23 mouse cellular contexts compared by ENCODE assay signal in the genomic region with DNA sequence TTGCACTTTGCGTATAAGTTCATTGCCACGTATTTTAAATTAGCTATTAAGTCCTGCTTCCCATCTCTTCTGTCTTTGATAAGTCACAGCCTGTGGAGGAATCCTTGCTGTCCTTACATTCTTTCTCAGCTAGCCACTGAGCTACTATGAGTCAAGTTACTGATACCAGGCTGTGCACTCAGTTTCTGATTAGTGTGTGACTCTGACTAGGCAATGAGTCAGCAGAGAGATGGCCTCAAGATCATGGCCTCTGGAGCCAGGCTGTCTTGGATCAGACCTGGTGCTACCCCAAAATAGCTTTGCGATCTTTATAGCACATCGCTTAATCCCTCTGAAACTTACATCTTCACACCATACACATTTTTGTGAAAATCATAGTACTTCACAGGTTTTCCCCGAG. TPM values are rescaled to one million over a fixed set of nuclear protein-coding genes. Genes with fewer than 3 reads are reported as not detected.
A peak's percentile ranks its signal among the peaks of the same experiment; 100 is the strongest.
DNase-seq lines count a peak whose midpoint lies in the region; ATAC-seq and TF ChIP-seq lines count a peak whose summit lies in the region.
"Had no signal": no experiment of that assay in that cellular context is flagged by ENCODE, and none has a peak within 500 bp of the region (broad histone marks: within the 10 kb centered on the region; RNA-seq: fewer than 3 reads in every experiment).

No protein-coding gene starts in this region.

- DNase-seq in liver, embryonic 11.5 days (ENCODE audit: low spot score): no peak
- DNase-seq in liver (no peak), G1E (ENCODE audit: low spot score) (no peak), adipocyte (ENCODE audit: low spot score) (peak; percentile 45)
- DNase-seq in layer of hippocampus, adult 9-10 months (ENCODE audit: low spot score): no peak
- no peak for DNase-seq in cerebellum, postnatal 25 days
- no peak for DNase-seq in kidney, postnatal 25 days
- DNase-seq: cerebellum, adult 18-20 months; cerebellum, postnatal 36 days; heart, adult 11 months; heart, postnatal 4 days; kidney, adult 18-20 months; kidney, postnatal 10 days; left cerebral cortex, postnatal 4 days; lung, postnatal 4 days; retina, postnatal 1 day had no signal

- H3K27ac ChIP-seq in liver, embryonic 11.5 days (ENCODE audit: low read depth, low read length): no peak overlapping the region
- H3K27ac ChIP-seq: embryonic facial prominence, embryonic 15.5 days; layer of hippocampus, adult 2 months; lung, embryonic 15.5 days had no signal

- H3K36me3 ChIP-seq in liver, embryonic 11.5 days (ENCODE audit: control insufficient read depth, insufficient read depth, low read length): no peaks in the 10 kb centered on the region
- no peaks in the 10 kb centered on the region for H3K36me3 ChIP-seq in G1E (replicated peaks)
- H3K36me3 ChIP-seq: embryonic facial prominence, embryonic 15.5 days; lung, embryonic 15.5 days had no signal

- no peaks in the 10 kb centered on the region for H3K9me3 ChIP-seq in liver, embryonic 11.5 days (ENCODE audit: control insufficient read depth, low read length)
- H3K9me3 ChIP-seq in G1E (replicated peaks): no peaks in the 10 kb centered on the region
- H3K9me3 ChIP-seq: embryonic facial prominence, embryonic 15.5 days; lung, embryonic 15.5 days had no signal

- no peaks in the 10 kb centered on the region for H3K27me3 ChIP-seq in liver, embryonic 11.5 days (replicated peaks; ENCODE audit: control insufficient read depth, insufficient read depth, low read length)
- peaks cover 18% of the 10 kb centered on the region for H3K27me3 ChIP-seq in G1E (ENCODE audit: insufficient read depth, low read length)
- H3K27me3 ChIP-seq: CH12.LX; embryonic facial prominence, embryonic 15.5 days; lung, embryonic 15.5 days had no signal

- H3K4me3 ChIP-seq in liver, embryonic 11.5 days (ENCODE audit: low read depth, low read length): no peak overlapping the region
- no peak overlapping the region for H3K4me3 ChIP-seq in G1E (ENCODE audit: low read depth, low read length)
- H3K4me3 ChIP-seq: embryonic facial prominence, embryonic 15.5 days; layer of hippocampus, adult 2 months; lung, embryonic 15.5 days had no signal

- no peak overlapping the region for H3K4me2 ChIP-seq in liver, embryonic 11.5 days
- H3K4me2 ChIP-seq: embryonic facial prominence, embryonic 15.5 days; lung, embryonic 15.5 days had no signal

- WGBS in liver, embryonic 11.5 days: 82% methylated on average over 5 of the region's 5 CpGs

- H3K9ac ChIP-seq in liver, embryonic 11.5 days (ENCODE audit: low read depth, low read length): no peak overlapping the region
- H3K9ac ChIP-seq: embryonic facial prominence, embryonic 15.5 days; lung, embryonic 15.5 days had no signal

- H3K4me1 ChIP-seq in liver, embryonic 11.5 days (replicated peaks; ENCODE audit: control insufficient read depth, insufficient read depth, low read length): peaks cover 5% of the 10 kb centered on the region; the same call in 1 of the 2 replicates
- peaks cover 28% of the 10 kb centered on the region for H3K4me1 ChIP-seq in G1E (ENCODE audit: insufficient read depth, low read depth, low read length)

- no peak for TF ChIP-seq CTCF in G1E (IDR thresholded peaks at IDR 0.05; ENCODE audit: low read depth, low read length)

- peak; percentile 51; the same call in 1 of the 2 replicates for ATAC-seq in liver, embryonic 11.5 days (replicated peaks; ENCODE audit: low FRiP score)
- peak; percentile 58 for ATAC-seq in G1E (ENCODE audit: extremely low read depth, insufficient number of reproducible peaks, low FRiP score, poor library complexity, severe bottlenecking)
- ATAC-seq: activated CD4-positive, CD25-positive, alpha-beta regulatory T cell, adult 4 months; hindbrain, embryonic 16.5 days; midbrain, embryonic 16.5 days had no signal

RNA-seq across cellular contexts. Expression of gene Jade1, which starts 8.2 kb away (rescaled TPM):
- 16.7 and 18.6 TPM in 2 replicates for polyA plus RNA-seq in liver, embryonic 11.5 days (2014; fragmentation: Nextera tagmentation; extraction: Ambion mirVana)
- total RNA-seq in G1E (2014; fragmentation: Nextera tagmentation) (129 and 146 TPM in 2 replicates), G1E (2017) (138 and 159 TPM in 2 replicates)
- polyA plus RNA-seq in G1E (2012): 48.2 and 63.7 TPM in 2 replicates
